Mouse (Mus musculus) testis, adult 2 months (tissue): ENCODE results near the gene Rptor.

Source experiments
- CTCF ChIP-seq: fragments of 200-500 bp; IDR thresholded peaks from 2 replicates; pipeline ENCODE4 v1.5.1; 2012; ENCODE audit warnings: low read depth, mild to moderate bottlenecking, inconsistent platforms, low read length, moderate library complexity; ENCODE audit not compliant: control insufficient read depth, insufficient read depth, insufficient replicate concordance
- POLR2A ChIP-seq: fragments of 200-500 bp; IDR thresholded peaks from 2 replicates; pipeline ENCODE4 v1.6.1; 2012; ENCODE audit warnings: low read depth, mild to moderate bottlenecking, inconsistent platforms, low read length, moderate library complexity; ENCODE audit not compliant: control insufficient read depth

DNA sequence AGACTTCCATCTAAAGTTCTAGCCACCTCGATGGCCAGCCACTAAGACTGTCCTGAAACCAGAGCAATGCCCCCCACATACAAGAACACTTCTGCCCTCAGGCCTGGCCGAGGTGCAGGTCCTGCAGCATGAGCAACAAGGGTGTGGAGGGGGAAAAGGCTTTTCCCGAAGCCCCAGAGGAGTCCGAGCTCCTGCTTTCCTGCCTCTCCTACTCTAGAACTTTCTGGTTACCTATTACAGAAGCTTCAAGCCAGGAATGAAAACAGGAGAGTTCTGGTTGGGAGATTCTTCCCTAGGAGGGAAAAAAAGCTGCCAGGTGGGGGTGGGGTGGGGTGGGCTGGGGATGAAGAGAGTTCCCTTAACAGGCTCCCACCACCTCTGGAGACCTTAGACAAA is 337.0 kb downstream of the Rptor start:
- TF ChIP-seq POLR2A (no peak), CTCF (no peak)
